Mouse (Mus musculus) myocyte (in vitro differentiated cells): ENCODE results near the gene Amt.

ENCODE experiments used
- CEBPB ChIP-seq: IDR thresholded peaks from 2 replicates; pipeline ENCODE4 v1.6.1; 2011; ENCODE audit warnings: mild to moderate bottlenecking, moderate library complexity; ENCODE audit not compliant: poor library complexity, insufficient read depth, severe bottlenecking
- E2F4 ChIP-seq: IDR thresholded peaks from one replicate; pipeline ENCODE4 v1.6.1; 2011; ENCODE audit warnings: mild to moderate bottlenecking, control low read depth, moderate library complexity; ENCODE audit not compliant: insufficient read depth
- MAX ChIP-seq: IDR thresholded peaks from one replicate; pipeline ENCODE4 v1.6.1; 2011; ENCODE audit warnings: low read depth, mild to moderate bottlenecking, control low read depth
- MYOD1 ChIP-seq, 3 experiments: IDR thresholded peaks; one replicate each; pipeline ENCODE4 v1.6.1; 2011; ENCODE audit warnings: control low read depth in 2 of 3, low read depth in 2 of 3, mild to moderate bottlenecking in 2 of 3, moderate library complexity in 1 of 3; ENCODE audit not compliant: insufficient read length in 2 of 3, control insufficient read depth in 1 of 3
- MYOG ChIP-seq, 3 experiments: IDR thresholded peaks; one replicate each; pipeline ENCODE4 v1.6.1; 2011; ENCODE audit warnings: control low read depth in 2 of 3, low read depth in 2 of 3, mild to moderate bottlenecking in 2 of 3; ENCODE audit not compliant: insufficient read length in 2 of 3, control insufficient read depth in 1 of 3, insufficient read depth in 1 of 3
- POLR2A ChIP-seq: IDR thresholded peaks from one replicate; pipeline ENCODE4 v1.6.1; 2011; ENCODE audit warnings: low read depth, mild to moderate bottlenecking, control low read depth, moderate library complexity; ENCODE audit not compliant: insufficient read length
- POLR2AphosphoS2 ChIP-seq: IDR thresholded peaks from one replicate; pipeline ENCODE4 v1.6.1; 2011; ENCODE audit warnings: low read depth, control low read depth; ENCODE audit not compliant: insufficient read length
- REST ChIP-seq: IDR thresholded peaks from one replicate; pipeline ENCODE4 v1.6.1; 2011; ENCODE audit warnings: mild to moderate bottlenecking, control low read depth, moderate library complexity; ENCODE audit not compliant: insufficient read depth, insufficient read length
- SRF ChIP-seq: IDR thresholded peaks from one replicate; pipeline ENCODE4 v1.6.1; 2011; ENCODE audit warnings: low read depth; ENCODE audit not compliant: control insufficient read depth, insufficient read length
- TCF12 ChIP-seq: IDR thresholded peaks from one replicate; pipeline ENCODE4 v1.6.1; 2011; ENCODE audit warnings: mild to moderate bottlenecking, control low read depth; ENCODE audit not compliant: poor library complexity, insufficient read depth, severe bottlenecking
- USF1 ChIP-seq: IDR thresholded peaks from one replicate; pipeline ENCODE4 v1.6.1; 2011; ENCODE audit warnings: low read depth, mild to moderate bottlenecking, control low read depth, moderate library complexity

DNA sequence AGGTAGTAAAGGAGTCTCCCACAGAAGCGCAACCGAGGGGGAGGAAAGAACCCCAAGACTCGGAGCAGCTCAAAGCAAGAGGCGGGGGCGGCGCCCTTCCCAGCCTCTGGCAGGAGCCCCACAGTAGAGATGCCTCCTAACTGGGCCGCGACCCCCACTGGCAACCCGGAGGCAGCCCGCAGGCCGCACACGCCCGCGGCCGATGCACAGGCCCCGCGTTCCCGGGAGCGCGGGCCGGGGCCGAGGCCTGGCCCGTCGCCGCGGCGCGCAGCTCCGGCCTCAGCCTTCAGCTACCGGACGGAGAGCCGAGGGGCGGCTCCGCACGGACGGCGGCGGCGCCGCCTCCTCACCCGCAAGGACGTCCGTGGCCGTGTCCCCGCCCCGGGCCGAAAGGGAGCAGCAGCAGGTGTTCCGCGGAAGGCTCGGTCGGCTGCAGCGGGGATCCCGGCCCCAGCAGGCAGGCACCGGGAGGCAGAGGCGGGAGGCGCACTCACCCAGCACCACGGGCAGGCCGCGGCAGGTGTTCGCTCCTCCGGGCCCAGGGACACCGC, 33.4 kb upstream of the Amt start:
- TF ChIP-seq REST (no peak), POLR2A (no peak), TCF12 (no peak), MAX (no peak), USF1 (no peak), CEBPB (no peak), E2F4 (no peak), POLR2AphosphoS2 (no peak), SRF (no peak), MYOD1 (IDR thresholded peaks at IDR 0.05; ENCODE audit: control insufficient read depth in 1 of 3, insufficient read length in 2 of 3, low read depth in 2 of 3) (peak in 2 of 3 experiments; percentile 58 to 81), MYOG (IDR thresholded peaks at IDR 0.05; ENCODE audit: control insufficient read depth in 1 of 3, insufficient read depth in 1 of 3, insufficient read length in 2 of 3, low read depth in 2 of 3) (peak in 1 of 3 experiments; percentile 61)
